Comparison of ENCODE assay signal across 8 mouse cellular contexts in the genomic region with DNA sequence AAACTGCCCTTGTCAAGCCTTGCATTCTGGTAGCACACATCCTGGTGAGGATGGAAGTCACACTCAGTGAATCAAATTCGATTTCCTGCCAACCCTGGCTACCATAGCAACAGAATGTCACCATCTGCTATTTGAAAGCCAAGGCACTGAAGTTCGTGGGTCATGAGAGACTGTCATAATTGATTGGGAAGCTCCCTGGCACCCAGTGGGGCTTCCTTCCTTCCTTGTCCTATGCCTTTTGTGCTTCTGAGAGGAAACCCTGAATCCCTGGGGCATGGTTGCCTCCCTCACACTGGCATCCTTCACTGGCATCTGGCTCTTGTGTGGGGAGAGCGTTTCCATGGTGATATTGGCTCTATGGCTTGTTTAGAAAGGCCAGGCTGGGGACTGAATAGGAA. TPM values are rescaled to one million over a fixed set of nuclear protein-coding genes. Genes with fewer than 3 reads are reported as not detected.
DNase-seq lines count a peak whose midpoint lies in the region; ATAC-seq and TF ChIP-seq lines count a peak whose summit lies in the region.

No protein-coding gene starts in this region.

- H3K27me3 ChIP-seq in embryonic facial prominence, embryonic 11.5 days (ENCODE audit: control insufficient read depth, insufficient read depth, low read length) = no peaks in the 10 kb centered on the region
- peaks cover 8% of the 10 kb centered on the region for H3K27me3 ChIP-seq in midbrain, embryonic 12.5 days

- no peak overlapping the region for H3K27ac ChIP-seq in embryonic facial prominence, embryonic 11.5 days (replicated peaks; ENCODE audit: low read depth, low read length)
- H3K27ac ChIP-seq in midbrain, embryonic 12.5 days (replicated peaks) = 0 out of 2 replicates have a peak overlapping the region, but pooled peaks have one; percentile 20
- no peak overlapping the region for H3K27ac ChIP-seq in gastrocnemius, adult 2 months

- no peak overlapping the region for H3K9ac ChIP-seq in embryonic facial prominence, embryonic 11.5 days (replicated peaks; ENCODE audit: low read length)
- no peak overlapping the region for H3K9ac ChIP-seq in midbrain, embryonic 12.5 days (replicated peaks)

- H3K9me3 ChIP-seq in embryonic facial prominence, embryonic 11.5 days (replicated peaks; ENCODE audit: control insufficient read depth, low read length) = no peaks in the 10 kb centered on the region
- no peaks in the 10 kb centered on the region for H3K9me3 ChIP-seq in midbrain, embryonic 12.5 days

- WGBS in embryonic facial prominence, embryonic 11.5 days = 52% methylated on average over 3 of the region's 3 CpGs
- 26% methylated on average over 3 of the region's 3 CpGs for WGBS in midbrain, embryonic 12.5 days

- intact Hi-C loops in gastrocnemius, adult 2 months (cut with DNase I) = no loop called here

- H3K36me3 ChIP-seq in embryonic facial prominence, embryonic 11.5 days (replicated peaks; ENCODE audit: control insufficient read depth, insufficient read depth, low read depth, low read length) = no peaks in the 10 kb centered on the region
- no peaks in the 10 kb centered on the region for H3K36me3 ChIP-seq in midbrain, embryonic 12.5 days

- TF ChIP-seq CTCF in gastrocnemius, adult 2 months (IDR thresholded peaks at IDR 0.05) = no peak

- no peaks in the 10 kb centered on the region for H3K4me1 ChIP-seq in embryonic facial prominence, embryonic 11.5 days (ENCODE audit: control insufficient read depth, insufficient read depth, low read length)
- H3K4me1 ChIP-seq in midbrain, embryonic 12.5 days = peaks cover 20% of the 10 kb centered on the region

- H3K4me2 ChIP-seq in embryonic facial prominence, embryonic 11.5 days (ENCODE audit: low read depth, low read length) = no peak overlapping the region
- H3K4me2 ChIP-seq in midbrain, embryonic 12.5 days (replicated peaks) = no peak overlapping the region

- no peak overlapping the region for H3K4me3 ChIP-seq in embryonic facial prominence, embryonic 11.5 days (ENCODE audit: low read depth, low read length)
- H3K4me3 ChIP-seq in midbrain, embryonic 12.5 days = no peak overlapping the region
- no peak overlapping the region for H3K4me3 ChIP-seq in gastrocnemius, adult 2 months

- peak; percentile 47; the same call in 1 of the 2 replicates for ATAC-seq in embryonic facial prominence, embryonic 11.5 days (replicated peaks; ENCODE audit: insufficient number of reproducible peaks, low FRiP score, low TSS enrichment, low read depth)
- ATAC-seq in midbrain, embryonic 12.5 days (ENCODE audit: low FRiP score, low read depth) = peak; percentile 80

- peak; percentile 26 for DNase-seq in adrenal gland, postnatal 14 days
- DNase-seq in adrenal gland, adult 2 months = no peak
- peak; percentile 42 for DNase-seq in embryonic facial prominence, embryonic 11.5 days (ENCODE audit: low spot score)
- peak; percentile 79 to 90 for DNase-seq in layer of hippocampus, adult 18-20 months (ENCODE audit: low spot score in 2 of 2)
- no peak for DNase-seq in gastrocnemius, adult 2 months
- no peak for DNase-seq in adrenal gland, postnatal 25 days
- DNase-seq in c-Kit-positive CD71-positive TER-119-positive erythroid progenitor cells, embryonic 14.5 days (ENCODE audit: low spot score) = no peak

RNA-seq across cellular contexts. Expression of a gene that starts 44.4 kb away (rescaled TPM):
- total RNA-seq in adrenal gland, postnatal 14 days (2021) = 2.0 TPM in 1 of 2 replicates, not detected in the other
- 1 to 10 TPM in 1 of 2 experiments, under 1 TPM in 1; 0.73 to 2.2 TPM for total RNA-seq in adrenal gland, adult 2 months (2021)
- polyA plus RNA-seq in adrenal gland, adult 2 months (2012; rRNA removed) = 0.75 and 1.8 TPM in 2 replicates
- polyA plus RNA-seq in embryonic facial prominence, embryonic 11.5 days (2014; fragmentation: Nextera tagmentation; extraction: Ambion mirVana) = 1.1 TPM in 1 of 2 replicates, not detected in the other
- total RNA-seq in layer of hippocampus, adult 18-20 months (2021) = 1 to 10 TPM in 1 of 2 experiments, not detected in 1; 2.5 TPM
- 0.75 TPM in 1 of 2 replicates, not detected in the other for polyA plus RNA-seq in midbrain, embryonic 12.5 days (2016; fragmentation: Nextera tagmentation; extraction: Ambion mirVana)
- not detected for total RNA-seq in gastrocnemius, adult 2 months (2021)
- total RNA-seq in adrenal gland, postnatal 25 days (2021) = not detected in 2 replicates

RNA-seq across cellular contexts. Expression of a gene that starts 44.8 kb away (rescaled TPM):
- total RNA-seq in adrenal gland, postnatal 14 days (2021) = 109 and 116 TPM in 2 replicates
- total RNA-seq in adrenal gland, adult 2 months (2021) = 100 to 1,000 TPM; 127 to 150 TPM
- polyA plus RNA-seq in adrenal gland, adult 2 months (2012; rRNA removed) = 157 and 164 TPM in 2 replicates
- 111 and 125 TPM in 2 replicates for polyA plus RNA-seq in embryonic facial prominence, embryonic 11.5 days (2014; fragmentation: Nextera tagmentation; extraction: Ambion mirVana)
- 100 to 1,000 TPM in 1 of 2 experiments, 10 to 100 TPM in 1; 98.4 to 100 TPM for total RNA-seq in layer of hippocampus, adult 18-20 months (2021)
- polyA plus RNA-seq in midbrain, embryonic 12.5 days (2016; fragmentation: Nextera tagmentation; extraction: Ambion mirVana) = 94.8 and 98.4 TPM in 2 replicates
- total RNA-seq in gastrocnemius, adult 2 months (2021) = 10 to 100 TPM; 77.0 to 80.0 TPM
- total RNA-seq in adrenal gland, postnatal 25 days (2021) = 132 and 135 TPM in 2 replicates

Comparison
In these comparisons a context has a peak if more than half of its experiments do, and no peak if none do; other contexts are left out.
1. DNase-seq: peak in adrenal gland, postnatal 14 days (single experiment), embryonic facial prominence, embryonic 11.5 days (single experiment) and layer of hippocampus, adult 18-20 months (2 of 2); none in adrenal gland, adult 2 months (single experiment), gastrocnemius, adult 2 months (single experiment), adrenal gland, postnatal 25 days (single experiment) and c-Kit-positive CD71-positive TER-119-positive erythroid progenitor cells, embryonic 14.5 days (single experiment).